Mouse (Mus musculus) neural tube, embryonic 12.5 days (tissue): ENCODE data around the gene Slamf9. TPM values are rescaled to one million over a fixed set of nuclear protein-coding genes. Genes with fewer than 3 reads are reported as not detected.
A peak's percentile ranks its signal among the peaks of the same experiment; 100 is the strongest.

Experiments
- ATAC-seq: fragments of 200-750 bp; cut with Nextera tagmentation; 2 replicates; pipeline ENCODE4 v1.8.0; 2017; ENCODE audit warnings: low read depth, mild to moderate bottlenecking, moderate TSS enrichment, moderate library complexity; ENCODE audit not compliant: low FRiP score
- H3K27ac ChIP-seq: fragments of 300-500 bp; sonication (generic); 2 replicates; pipeline ENCODE4 v1.5.1; 2016
- H3K27me3 ChIP-seq: fragments of 300-500 bp; sonication (generic); replicated peaks from 2 replicates; pipeline ENCODE4 v1.6.1; 2016; ENCODE audit warnings: mild to moderate bottlenecking
- H3K36me3 ChIP-seq: fragments of 300-500 bp; sonication (generic); 2 replicates; pipeline ENCODE4 v1.6.1; 2016; ENCODE audit warnings: mild to moderate bottlenecking
- H3K4me1 ChIP-seq: fragments of 300-500 bp; sonication (generic); 2 replicates; pipeline ENCODE4 v1.6.1; 2016
- H3K4me2 ChIP-seq: fragments of 300-500 bp; sonication (generic); replicated peaks from 2 replicates; pipeline ENCODE4 v1.6.1; 2016; ENCODE audit warnings: mild to moderate bottlenecking
- H3K4me3 ChIP-seq: fragments of 300-500 bp; sonication (generic); 2 replicates; pipeline ENCODE4 v1.5.1; 2016
- H3K9ac ChIP-seq: fragments of 300-500 bp; sonication (generic); 2 replicates; pipeline ENCODE4 v1.6.1; 2016; ENCODE audit warnings: mild to moderate bottlenecking
- H3K9me3 ChIP-seq: fragments of 300-500 bp; sonication (generic); 2 replicates; pipeline ENCODE4 v1.6.1; 2016; ENCODE audit warnings: mild to moderate bottlenecking
- WGBS: fragments of 180-500 bp; shearing (Covaris S2); methylation state at CpG from one replicate; pipeline ENCODE4 v1.1.7; 2016; 5-methylcytosine and 5-hydroxymethylcytosine counted together
- polyA plus RNA-seq: library from polyadenylated mRNA; unstranded; fragments of >200 nt; fragmentation: Nextera tagmentation; extraction: Ambion mirVana; gene quantifications from 2 replicates; pipeline ENCODE4 v1.2.1, GENCODE M21; 2016

The Slamf9 gene
- polyA plus RNA-seq, 1 experiment from 2014 or later = 0.19 TPM

DNA sequence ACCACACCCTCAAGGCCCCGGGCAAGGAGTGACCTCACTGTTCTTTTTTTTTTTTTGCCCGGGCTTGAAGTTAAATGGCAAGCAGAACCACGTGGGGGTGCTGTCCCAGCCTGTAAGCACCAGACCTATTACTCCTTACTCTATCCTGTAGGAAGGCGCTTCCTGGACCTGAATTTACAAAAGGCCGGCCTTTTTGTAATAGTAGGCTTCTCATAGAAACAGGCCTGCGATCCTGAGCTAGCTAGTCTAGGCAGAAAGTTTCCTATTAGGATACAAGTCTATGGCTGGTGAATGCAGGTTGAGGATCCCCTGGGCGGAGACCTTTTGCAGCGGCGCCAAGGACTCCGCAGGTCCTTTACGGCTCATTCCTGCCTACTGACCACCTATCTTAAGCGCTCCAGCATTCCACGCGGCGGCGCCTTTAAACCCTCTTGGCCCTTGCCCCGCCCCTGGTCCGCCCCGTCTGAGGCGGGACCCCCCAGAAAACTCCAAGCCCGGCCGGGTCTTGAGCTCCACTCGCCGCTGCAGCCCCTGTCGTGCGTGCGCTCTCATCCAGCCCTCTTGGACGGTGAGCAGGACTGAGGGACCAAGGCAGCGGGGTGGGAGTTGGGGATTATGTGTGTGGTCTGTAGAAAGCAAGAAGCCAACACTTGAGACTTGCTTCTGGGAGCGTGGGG is 24.7 kb downstream of the Slamf9 start, which contains the start of gene Tagln2:
Tagln2 (plus strand) TSS at position 283 of the 677 bp plus-strand sequence.
- H3K27me3 ChIP-seq = peaks cover 27% of the 10 kb centered on the region
- WGBS = 1% methylated on average over 30 of the region's 30 CpGs
- peaks cover 50% of the 10 kb centered on the region for H3K4me1 ChIP-seq
- ATAC-seq = peak; percentile 14; the same call in 1 of the 2 replicates
- peak within 1 kb of the TSS; percentile 49 for H3K4me3 ChIP-seq
- H3K4me2 ChIP-seq = peak within 1 kb of the TSS; percentile 63
- H3K27ac ChIP-seq = no peak within 1 kb of the TSS
- H3K9ac ChIP-seq = peak within 1 kb of the TSS; percentile 54
- peaks cover 37% of the 10 kb centered on the region for H3K36me3 ChIP-seq
- no peaks in the 10 kb centered on the region for H3K9me3 ChIP-seq

DNA sequence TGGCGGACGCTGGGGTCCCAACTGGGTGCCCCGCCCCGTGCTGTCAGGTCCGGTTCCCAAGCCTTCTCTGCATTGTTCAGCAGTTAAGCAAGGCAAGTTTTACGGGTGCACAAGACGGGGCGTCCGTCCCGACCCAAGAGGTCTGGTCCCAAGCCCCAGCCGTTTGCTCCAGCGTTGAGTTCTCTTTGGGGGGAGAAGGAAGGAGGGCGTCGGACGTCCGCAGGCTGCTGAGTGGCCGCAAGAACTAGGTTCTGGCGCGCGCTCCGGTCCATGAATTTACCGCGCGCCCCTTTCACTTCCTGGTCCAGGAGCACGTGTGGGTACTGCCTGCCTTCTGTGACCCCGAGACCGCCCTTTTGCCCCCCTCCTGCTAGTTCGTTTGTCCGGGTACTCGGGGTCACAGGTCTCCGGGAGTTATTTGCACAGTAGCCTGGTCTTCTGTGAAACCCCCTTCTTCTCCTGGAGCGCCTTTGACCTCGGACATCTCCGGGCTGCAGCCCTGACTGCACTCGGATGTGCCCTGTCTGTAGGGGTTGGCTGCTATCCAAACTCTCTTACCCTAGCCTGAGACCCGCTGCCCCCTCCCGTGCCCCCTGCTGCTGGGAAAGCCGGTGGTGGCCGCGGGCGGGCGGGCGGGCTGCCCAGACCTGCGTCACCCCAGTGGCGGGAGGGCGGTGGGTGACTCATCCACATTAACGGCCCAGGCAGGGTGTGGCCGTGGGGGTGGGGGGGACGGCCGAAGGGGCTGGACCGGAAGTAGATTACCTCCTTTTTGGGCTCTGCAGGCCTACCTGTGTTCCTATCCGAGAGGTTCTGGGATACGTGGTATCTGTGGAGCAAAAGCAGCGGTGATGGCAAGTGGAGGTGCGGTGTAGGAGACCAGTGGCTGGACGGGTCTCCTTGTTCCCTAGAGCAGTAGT is 25.6 kb downstream of the Slamf9 start:
- peak; percentile 17 for ATAC-seq
- Histone ChIP-seq H3K36me3 (peaks cover 29% of the 10 kb centered on the region), H3K4me2 (peak overlapping the region; percentile 63), H3K4me1 (peaks cover 52% of the 10 kb centered on the region), H3K9ac (peak overlapping the region; percentile 54), H3K4me3 (peak overlapping the region; percentile 49), H3K27ac (no peak overlapping the region), H3K27me3 (peaks cover 27% of the 10 kb centered on the region), H3K9me3 (no peaks in the 10 kb centered on the region)
- WGBS = under 1% methylated on average over 56 of the region's 56 CpGs

DNA sequence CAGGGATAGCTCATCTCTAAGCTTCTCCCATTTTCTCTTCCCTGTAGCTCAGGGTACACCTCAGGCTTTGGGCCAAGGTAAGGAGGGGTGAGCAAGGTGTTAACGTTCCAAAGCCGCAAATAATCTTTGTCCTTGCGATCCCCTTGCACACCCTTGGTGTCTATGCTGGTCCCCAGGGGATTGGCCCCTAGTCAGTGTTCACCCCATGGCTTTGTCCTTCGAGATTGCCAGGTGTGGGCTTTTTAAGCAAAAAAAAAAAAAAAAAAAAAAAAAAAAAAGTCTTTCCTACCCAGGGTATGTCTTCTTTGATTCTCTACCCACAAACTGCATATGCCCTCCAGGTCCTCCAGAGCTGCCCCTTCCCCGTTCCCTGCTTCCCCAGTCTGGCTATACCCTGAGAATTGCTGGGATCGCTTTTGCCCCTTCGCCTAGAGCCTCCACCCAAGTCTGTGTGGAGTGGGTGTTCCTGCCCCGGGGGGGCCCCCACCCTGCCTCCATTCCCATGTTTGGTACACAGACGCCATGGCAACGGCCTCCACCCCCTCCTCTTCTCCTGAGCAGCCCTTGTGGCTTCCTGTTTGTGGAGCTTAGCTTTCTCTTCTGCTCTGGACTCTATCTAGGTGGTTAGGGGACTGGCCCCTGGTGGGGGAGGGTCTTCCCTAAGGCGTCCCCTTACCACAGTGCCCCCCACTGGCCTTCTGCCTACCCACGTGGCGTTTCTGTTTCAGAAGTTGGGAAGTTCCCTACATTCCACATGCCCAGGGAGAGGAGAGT is 26.4 kb downstream of the Slamf9 start:
- H3K4me2 ChIP-seq = peak overlapping the region; percentile 63
- H3K27me3 ChIP-seq = peaks cover 27% of the 10 kb centered on the region
- ATAC-seq = peak; percentile 3; the same call in 1 of the 2 replicates
- H3K27ac ChIP-seq = no peak overlapping the region
- H3K36me3 ChIP-seq = peaks cover 23% of the 10 kb centered on the region
- 26% methylated on average over 13 of the region's 13 CpGs for WGBS
- H3K9ac ChIP-seq = peak overlapping the region; percentile 54
- H3K4me1 ChIP-seq = peaks cover 52% of the 10 kb centered on the region
- H3K4me3 ChIP-seq = peak overlapping the region; percentile 49
- H3K9me3 ChIP-seq = no peaks in the 10 kb centered on the region

DNA sequence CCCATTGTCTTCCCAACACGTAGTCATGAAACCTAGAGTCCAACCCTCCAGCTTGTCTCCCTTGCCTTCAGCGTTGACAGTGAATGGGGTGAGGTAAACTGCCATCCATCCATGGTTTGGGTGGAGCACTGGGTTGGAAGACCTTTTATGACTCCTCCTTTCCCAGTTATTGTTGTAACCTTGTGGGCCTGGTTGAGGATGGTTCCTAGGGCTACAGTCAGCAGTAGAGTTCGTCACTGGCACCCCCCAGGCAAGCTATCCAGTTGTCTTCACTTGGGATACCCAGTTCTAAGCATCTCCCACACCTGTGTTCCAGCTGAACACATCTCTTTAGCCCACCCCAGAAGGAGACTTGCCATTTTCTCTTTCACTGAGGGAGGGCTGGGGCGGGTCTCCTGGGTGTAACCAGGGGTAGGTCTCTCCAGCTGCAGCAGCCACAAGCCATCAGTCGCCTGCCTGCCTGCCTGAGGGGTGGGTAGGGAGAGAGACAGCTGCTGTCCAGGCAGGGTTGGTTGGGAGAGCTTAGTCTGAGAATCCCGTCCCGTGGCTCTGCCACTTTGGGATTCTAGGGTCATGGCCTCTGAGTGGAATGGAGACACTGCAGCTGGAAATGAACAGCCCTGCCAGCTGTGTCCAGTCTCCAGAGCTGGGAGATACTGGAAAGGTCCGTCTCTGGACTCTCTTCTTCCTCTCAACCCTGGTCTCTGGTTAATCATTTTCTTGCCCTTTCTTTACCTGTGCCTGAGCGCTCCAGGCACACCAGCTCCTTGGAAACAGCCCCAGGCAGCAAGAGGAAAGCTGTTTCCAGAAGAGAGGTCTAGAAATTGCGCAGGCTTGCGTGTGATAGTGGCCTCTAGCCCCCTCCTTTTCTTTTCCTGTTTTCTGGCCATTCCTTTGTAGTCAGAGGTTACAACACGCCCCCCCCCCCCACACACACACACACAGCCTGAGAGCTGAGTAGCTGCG is 27.3 kb downstream of the Slamf9 start:
- Histone ChIP-seq H3K27me3 (peaks cover 27% of the 10 kb centered on the region), H3K4me2 (peak overlapping the region; percentile 63), H3K9ac (no peak overlapping the region), H3K4me1 (peaks cover 52% of the 10 kb centered on the region), H3K27ac (no peak overlapping the region), H3K9me3 (no peaks in the 10 kb centered on the region), H3K36me3 (peaks cover 15% of the 10 kb centered on the region), H3K4me3 (no peak overlapping the region)
- peak; percentile 13; the same call in 1 of the 2 replicates for ATAC-seq
- 20% methylated on average over 12 of the region's 13 CpGs for WGBS

DNA sequence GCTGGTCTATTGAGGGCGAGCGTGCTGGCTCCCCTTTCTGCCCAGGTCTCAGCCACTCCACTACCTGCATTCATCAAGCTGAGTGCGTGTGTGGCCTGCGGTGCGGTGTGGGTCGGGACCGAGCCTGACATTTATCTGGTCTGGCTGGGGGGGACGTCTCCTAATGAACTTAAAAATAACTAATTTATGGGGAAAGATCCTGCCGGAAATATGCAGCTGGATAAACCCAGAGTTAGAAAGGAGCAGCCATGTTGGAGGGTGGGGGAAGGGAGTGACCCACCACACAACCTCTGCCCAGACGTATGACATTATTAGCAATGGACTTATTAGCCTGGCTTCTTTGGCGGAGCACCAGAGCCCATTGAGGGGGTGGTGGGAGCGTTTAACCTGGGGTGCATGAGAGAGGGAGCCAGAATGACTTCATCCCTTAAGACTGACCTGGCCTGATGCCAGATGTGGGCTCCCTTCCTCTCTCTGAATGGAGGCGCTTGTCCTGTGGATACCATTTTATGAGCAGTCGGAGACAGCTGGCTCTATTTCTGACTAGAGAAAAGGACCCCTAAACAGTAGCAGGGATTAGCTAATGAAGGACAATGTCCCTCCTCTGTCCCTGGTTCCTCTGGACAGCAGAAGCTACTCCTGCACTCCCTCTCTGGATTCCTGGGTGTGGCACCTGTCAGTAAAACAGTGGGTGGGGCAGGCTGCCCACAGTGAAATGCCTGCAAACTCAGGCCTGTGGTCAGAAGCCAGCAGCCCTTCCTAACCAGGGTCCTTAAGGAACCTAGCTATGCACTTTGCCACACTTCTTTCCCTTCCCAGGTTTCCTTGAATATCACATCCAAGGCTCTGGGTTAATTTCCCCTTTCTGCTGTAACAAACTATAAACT is 28.2 kb downstream of the Slamf9 start:
- no peak overlapping the region for H3K27ac ChIP-seq
- ATAC-seq = peak; percentile 15; the same call in 1 of the 2 replicates
- no peak overlapping the region for H3K4me3 ChIP-seq
- H3K9me3 ChIP-seq = no peaks in the 10 kb centered on the region
- H3K36me3 ChIP-seq = peaks cover 5% of the 10 kb centered on the region
- H3K27me3 ChIP-seq = peaks cover 27% of the 10 kb centered on the region
- H3K4me1 ChIP-seq = peaks cover 52% of the 10 kb centered on the region
- WGBS = 20% methylated on average over 14 of the region's 14 CpGs
- no peak overlapping the region for H3K9ac ChIP-seq
- H3K4me2 ChIP-seq = peak overlapping the region; percentile 63

DNA sequence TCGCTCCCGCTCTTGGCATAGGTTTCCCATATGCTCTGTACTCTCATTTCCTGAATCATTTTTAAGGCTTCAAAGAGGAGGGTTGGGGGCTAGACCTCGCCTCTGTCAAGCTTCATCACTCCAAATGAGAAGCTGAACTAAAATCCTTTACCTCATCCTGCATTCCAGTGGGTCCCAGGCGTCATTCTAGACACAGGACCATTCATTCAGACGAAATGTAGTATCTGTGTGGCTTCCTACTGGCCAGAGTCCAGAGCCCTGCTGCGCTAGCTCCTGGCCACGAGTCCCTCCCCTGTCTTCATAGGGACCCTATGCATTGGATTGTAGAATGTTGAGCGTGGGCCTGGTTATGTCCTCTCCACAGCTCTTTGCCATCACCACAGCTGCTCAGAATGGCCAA is 29.6 kb downstream of the Slamf9 start:
- H3K4me3 ChIP-seq = no peak overlapping the region
- H3K27me3 ChIP-seq = peaks cover 15% of the 10 kb centered on the region
- H3K36me3 ChIP-seq = 0 out of 2 replicates have a peak, but pooled peaks cover 2% of the 10 kb centered on the region
- ATAC-seq = no peak
- H3K27ac ChIP-seq = no peak overlapping the region
- peaks cover 51% of the 10 kb centered on the region for H3K4me1 ChIP-seq
- H3K9ac ChIP-seq = no peak overlapping the region
- WGBS = 83% methylated on average over 8 of the region's 8 CpGs
- H3K4me2 ChIP-seq = no peak overlapping the region
- H3K9me3 ChIP-seq = no peaks in the 10 kb centered on the region

DNA sequence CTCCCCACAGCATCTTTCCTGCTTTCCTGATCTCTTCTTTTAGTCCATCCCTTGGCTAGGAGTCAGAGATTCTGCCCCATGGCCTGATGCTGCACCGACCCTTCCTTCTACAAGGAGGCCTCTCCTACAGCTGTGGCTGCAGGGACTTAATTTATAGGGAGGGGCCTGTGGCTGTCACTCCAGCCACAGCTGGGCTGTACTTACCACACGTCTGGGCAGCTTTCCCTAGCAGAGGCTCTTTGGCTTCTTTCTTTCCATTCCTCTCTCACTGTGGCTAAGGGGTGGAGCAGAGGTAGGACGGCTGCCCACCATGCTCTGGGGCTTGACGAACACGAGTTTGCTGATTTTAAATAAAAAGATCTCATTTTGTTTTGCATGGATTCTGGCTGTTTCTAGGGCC is 31.8 kb downstream of the Slamf9 start:
- H3K4me1 ChIP-seq = peaks cover 31% of the 10 kb centered on the region
- H3K9me3 ChIP-seq = no peaks in the 10 kb centered on the region
- 68% methylated on average over 5 of the region's 5 CpGs for WGBS
- H3K9ac ChIP-seq = no peak overlapping the region
- no peak overlapping the region for H3K4me2 ChIP-seq
- H3K27ac ChIP-seq = no peak overlapping the region
- H3K27me3 ChIP-seq = no peaks in the 10 kb centered on the region; the same call in 1 of the 2 replicates
- no peak for ATAC-seq
- no peak overlapping the region for H3K4me3 ChIP-seq
- 0 out of 2 replicates have a peak, but pooled peaks cover 2% of the 10 kb centered on the region for H3K36me3 ChIP-seq

DNA sequence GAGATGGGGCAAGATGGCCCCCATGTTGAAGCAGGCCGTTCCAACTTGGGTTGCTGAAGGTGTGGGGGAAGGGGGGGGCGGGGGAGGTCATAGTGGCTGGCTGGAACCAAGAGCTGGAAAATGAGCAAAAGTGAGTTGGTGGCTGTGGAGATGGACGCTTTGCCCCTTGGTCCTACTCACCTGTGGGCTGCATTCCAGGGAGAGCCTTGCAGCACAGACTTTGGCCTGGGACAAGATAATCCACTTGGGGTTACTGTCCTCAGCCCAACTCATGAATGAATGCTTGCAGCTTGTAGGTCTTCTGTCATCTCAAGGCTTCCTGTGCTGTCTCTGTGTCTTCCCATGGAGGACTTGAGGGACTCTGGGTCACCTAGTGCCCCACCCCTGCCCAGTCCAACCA is 32.5 kb downstream of the Slamf9 start:
- WGBS = 94% methylated on average over 3 of the region's 3 CpGs
- Histone ChIP-seq H3K27me3 (no peaks in the 10 kb centered on the region), H3K4me2 (no peak overlapping the region), H3K36me3 (0 out of 2 replicates have a peak, but pooled peaks cover 2% of the 10 kb centered on the region), H3K27ac (no peak overlapping the region), H3K4me1 (peaks cover 24% of the 10 kb centered on the region), H3K9ac (no peak overlapping the region), H3K9me3 (no peaks in the 10 kb centered on the region), H3K4me3 (no peak overlapping the region)
- no peak for ATAC-seq

DNA sequence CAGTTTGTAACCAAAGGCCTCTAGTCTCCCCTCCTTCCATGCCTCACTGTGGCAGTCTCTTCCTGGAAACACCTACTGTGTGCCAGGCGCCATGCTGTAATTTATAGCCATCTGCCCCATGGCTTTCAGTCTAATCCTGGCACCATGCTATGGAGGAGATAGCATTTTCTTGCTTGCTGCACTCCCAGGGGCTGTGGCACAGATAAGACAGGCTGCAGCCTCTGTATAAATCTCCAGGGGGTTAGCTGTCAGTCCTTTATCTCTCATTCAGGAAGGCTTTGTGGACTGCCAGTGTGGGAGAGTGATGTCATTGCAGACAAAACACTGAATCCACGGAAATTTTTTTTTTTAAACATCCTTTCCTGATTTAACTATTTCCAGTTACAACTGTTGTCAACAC is 33.0 kb downstream of the Slamf9 start:
- Histone ChIP-seq H3K4me2 (no peak overlapping the region), H3K27ac (no peak overlapping the region), H3K27me3 (no peaks in the 10 kb centered on the region), H3K36me3 (0 out of 2 replicates have a peak, but pooled peaks cover 2% of the 10 kb centered on the region), H3K9ac (no peak overlapping the region), H3K4me3 (no peak overlapping the region), H3K4me1 (peaks cover 19% of the 10 kb centered on the region), H3K9me3 (no peaks in the 10 kb centered on the region)
- 40% methylated on average over 2 of the region's 2 CpGs for WGBS
- no peak for ATAC-seq

DNA sequence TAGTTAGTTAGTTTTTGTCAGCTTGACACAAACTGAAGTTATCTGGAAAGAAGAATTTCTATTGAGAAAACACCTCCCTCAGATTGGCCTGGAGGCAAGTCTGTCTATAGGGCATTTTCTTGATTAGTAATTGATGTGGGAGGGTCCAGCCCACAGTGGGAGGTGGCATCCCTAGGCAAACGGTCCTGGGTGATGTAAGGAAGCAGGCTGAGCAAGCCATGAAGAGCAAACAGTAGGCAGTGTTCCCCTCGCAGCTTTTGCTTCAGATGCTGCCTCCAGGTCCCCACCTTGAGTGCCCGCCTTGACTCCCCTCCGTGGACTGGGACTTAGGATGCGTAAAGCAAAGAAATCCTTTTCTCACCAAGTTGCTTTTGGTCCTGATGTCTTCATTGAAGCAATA is 34.1 kb downstream of the Slamf9 start:
- no peak for ATAC-seq
- peaks cover 12% of the 10 kb centered on the region; the same call in 1 of the 2 replicates for H3K4me1 ChIP-seq

More for the DNA sequence above, 34.1 kb downstream of the Slamf9 start:
- H3K9me3 ChIP-seq = no peaks in the 10 kb centered on the region
- no peak overlapping the region for H3K27ac ChIP-seq
- no peak overlapping the region for H3K4me3 ChIP-seq
- no peaks in the 10 kb centered on the region for H3K27me3 ChIP-seq
- 83% methylated on average over 5 of the region's 5 CpGs for WGBS
- H3K9ac ChIP-seq = no peak overlapping the region
- H3K36me3 ChIP-seq = 0 out of 2 replicates have a peak, but pooled peaks cover 2% of the 10 kb centered on the region
- H3K4me2 ChIP-seq = no peak overlapping the region
